Mouse (Mus musculus): ENCODE measurements around the gene Ddx54.

- no peak for TF ChIP-seq CTCF (IDR thresholded peaks at IDR 0.05; ENCODE audit: extremely low read depth, insufficient read length, insufficient replicate concordance, low read depth, low read length)
- TF ChIP-seq POLR2A (IDR thresholded peaks at IDR 0.05; ENCODE audit: low read depth, low read length) = no peak
Measured at GRCm38 (mm10) chr5:120660816-120661215, 48.3 kb downstream of the Ddx54 start.

Data from small intestine, adult 2 months (tissue).